Mouse (Mus musculus): ENCODE measurements around the gene Itpr1.

The Itpr1 gene

DNA sequence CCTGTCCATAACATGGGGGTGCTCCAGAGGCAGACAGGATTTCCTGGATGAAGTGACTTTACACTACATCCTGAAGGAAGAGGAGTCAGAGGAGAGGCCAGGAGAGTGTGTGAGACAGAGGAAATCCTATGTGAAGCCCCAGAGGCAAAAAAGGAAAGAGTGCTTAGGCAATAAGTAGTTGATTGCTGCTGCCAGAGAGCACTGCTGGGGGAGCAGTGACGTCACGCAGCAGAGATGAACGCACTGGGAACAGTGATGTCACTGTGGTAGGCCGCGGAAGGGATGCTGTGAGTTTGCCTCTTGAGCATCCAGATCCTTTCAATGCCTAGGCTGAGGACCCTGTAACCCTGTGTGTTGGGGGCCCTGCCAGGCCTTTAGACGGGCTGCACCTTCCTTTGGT, 264.7 kb downstream of the Itpr1 start:
- no peak for DNase-seq

GRCm38 (mm10) chr6:108481190-108481589, 268.3 kb downstream of the Itpr1 start:
- DNase-seq = no peak

DNA sequence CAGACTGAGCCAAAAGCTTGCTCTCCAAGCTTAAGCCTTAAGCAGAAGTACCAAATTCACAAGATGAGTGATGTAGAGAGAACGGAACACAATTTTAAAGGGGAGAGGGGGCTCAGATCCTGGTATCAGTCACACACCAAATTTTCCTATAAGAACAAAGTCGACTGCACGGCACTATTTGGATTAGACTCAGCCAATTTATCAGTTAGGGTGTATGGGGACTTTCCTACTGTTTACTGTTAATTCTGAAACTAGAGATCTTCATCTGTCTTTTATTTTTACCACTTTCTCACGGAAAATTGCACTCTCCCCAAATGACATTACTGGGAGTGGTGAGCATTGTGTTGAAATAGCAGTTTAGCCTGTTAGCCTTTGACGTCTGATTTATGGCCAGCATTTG, 269.6 kb downstream of the Itpr1 start:
- DNase-seq = no peak

GRCm38 (mm10) chr6:108486212-108486992, 273.5 kb downstream of the Itpr1 start:
- DNase-seq = no peak

DNA sequence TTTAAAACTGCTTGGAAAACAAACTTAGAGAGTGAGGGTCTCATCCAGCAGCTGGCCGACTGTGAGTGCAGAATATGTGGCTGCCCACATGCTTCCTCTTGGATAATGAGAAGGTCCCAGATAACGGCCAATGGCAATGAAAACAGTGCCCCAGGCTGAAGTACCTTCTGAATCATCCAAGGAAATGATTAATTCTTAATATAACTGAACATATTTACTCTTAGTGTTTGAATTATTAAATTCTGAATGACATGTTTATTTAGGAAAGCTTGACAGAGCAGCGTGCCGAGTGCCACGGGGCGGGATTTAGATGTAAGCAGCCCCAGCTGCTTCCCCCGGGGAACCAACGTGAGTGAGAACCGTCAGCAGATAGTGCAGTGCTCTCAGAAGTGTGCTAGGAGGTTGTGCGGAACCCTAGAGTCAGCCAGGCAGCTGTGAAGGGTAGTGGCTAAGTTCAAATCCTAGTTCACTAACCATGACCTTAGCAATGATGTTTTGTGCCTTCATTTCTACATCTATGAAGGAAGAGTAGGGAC, 274.5 kb downstream of the Itpr1 start:
- no peak for DNase-seq

DNA sequence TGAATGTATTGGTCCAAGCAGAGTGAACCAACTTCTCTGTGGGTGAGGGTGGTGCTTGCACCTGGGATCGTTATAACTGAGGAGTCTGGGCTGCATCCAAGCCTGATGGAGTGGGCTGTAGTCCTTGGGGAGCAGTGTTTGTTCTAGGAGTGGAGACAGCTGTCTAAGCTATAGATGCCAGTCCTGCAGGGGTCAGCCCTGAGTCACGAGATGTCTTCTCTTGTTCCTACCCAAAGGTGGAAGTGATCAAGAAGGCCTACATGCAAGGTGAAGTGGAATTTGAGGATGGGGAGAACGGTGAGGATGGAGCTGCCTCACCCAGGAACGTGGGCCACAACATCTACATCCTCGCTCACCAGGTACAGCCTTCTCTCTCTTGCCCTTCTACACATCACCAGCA, 275.4 kb downstream of the Itpr1 start:
- DNase-seq = no peak

DNA sequence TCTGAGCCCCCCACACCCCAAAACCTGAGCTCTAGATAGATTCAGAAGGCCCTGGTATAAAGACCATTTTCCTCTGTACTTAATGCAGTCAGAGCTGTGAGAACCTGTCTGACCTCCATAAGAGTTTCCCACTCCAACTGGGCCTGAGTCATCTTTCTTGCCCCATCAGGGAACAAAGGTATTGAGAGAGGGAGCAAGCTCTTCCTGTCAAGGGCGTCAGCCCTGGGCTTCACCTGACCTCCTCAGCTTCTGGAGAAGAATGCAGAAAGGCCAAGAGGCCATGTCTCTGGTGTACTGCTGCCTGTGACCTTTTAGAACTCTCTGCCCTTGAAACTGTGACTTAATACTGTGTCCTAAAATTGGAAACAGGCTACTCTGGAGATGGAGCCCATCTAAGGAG, 279.1 kb downstream of the Itpr1 start:
- no peak for DNase-seq

- no peak for DNase-seq
Observed at GRCm38 (mm10) chr6:108493753-108494152, 280.9 kb downstream of the Itpr1 start.

GRCm38 (mm10) chr6:108494185-108494804, 281.4 kb downstream of the Itpr1 start:
- DNase-seq = no peak

DNA sequence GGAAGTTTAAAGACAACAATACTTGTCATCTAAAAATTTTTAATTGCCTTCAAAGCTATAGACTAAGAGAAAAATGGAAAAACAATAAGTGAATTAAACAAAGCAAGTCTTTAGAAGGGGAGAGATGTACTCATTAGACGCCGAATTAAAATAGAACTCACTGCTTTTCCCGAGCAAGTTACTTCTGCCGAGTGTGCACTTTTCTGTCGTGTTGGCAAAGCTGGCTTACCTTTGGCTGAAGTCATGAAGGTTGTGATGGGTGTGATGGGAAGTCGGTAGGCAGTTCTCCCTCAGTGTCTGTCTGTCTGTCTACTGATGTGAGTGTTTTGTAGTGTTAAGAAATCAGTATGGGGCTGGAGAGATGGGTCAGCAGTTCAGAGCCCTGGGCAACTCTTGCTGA, 282.1 kb downstream of the Itpr1 start:
- no peak for DNase-seq

DNA sequence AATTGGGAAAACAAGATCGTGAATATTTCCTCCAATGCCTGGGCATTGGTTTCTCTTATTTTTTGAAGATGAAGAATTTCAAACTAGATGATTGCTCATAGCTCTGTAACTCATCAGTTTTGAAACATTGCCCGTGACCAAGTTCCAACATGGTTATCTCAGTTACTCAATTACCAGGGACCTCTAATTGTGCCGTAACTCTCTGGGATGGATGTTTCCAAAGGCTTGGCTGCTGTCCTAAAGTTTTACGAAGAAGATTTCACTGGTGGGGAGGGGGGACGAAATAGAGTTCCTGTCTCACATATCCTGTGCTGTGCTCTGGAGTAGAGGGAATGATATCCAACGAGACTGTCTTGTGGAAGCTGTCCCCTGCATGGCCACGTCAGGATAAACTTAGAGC, 285.2 kb downstream of the Itpr1 start:
- no peak for DNase-seq

DNA sequence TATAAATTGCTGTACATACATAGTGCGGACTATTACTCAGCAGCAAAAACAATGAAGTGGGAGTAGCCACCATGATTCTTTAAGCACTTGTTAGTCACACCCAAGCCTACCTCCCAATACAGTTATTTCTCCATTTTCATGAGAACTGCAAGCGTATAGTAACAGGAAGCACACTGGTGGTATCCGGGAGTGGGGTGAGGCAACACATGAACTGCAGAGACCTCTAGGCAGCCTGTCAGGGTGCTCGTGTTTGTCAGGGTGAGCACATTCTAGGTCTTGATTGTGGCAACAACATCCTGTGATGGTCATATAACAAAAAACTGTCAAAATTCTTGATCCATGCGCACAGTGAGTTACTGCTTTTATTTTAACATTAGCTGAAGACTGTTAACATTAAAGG, 290.8 kb downstream of the Itpr1 start:
- no peak for DNase-seq

- no peak for DNase-seq
Observed at GRCm38 (mm10) chr6:108504717-108505116, 291.8 kb downstream of the Itpr1 start.

- DNase-seq = no peak
Observed at GRCm38 (mm10) chr6:108506161-108506560, 293.3 kb downstream of the Itpr1 start.

DNA sequence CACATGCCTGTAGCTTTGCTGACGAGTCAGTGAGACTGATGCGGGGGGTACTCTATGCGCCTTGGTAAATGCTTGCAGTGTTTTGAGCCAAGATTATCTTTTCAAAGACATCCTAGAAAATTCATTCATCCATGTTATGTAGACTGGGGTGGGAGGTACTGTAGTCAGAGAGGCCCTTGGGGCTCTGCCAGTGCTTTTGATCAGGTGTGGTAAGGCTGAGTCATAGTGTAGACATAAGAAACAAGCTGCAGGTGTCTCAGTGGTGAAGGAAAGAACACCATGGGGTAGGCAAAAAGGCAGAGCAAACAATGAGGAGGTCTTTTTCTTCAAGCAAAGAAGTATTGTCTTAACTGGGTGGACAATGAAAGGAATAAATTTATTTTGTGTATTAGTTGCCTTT, 294.4 kb downstream of the Itpr1 start:
- DNase-seq = no peak

GRCm38 (mm10) chr6:108509320-108509719, 296.4 kb downstream of the Itpr1 start:
- no peak for DNase-seq

- DNase-seq = no peak
Observed at GRCm38 (mm10) chr6:108510101-108510500, 297.2 kb downstream of the Itpr1 start.

DNA sequence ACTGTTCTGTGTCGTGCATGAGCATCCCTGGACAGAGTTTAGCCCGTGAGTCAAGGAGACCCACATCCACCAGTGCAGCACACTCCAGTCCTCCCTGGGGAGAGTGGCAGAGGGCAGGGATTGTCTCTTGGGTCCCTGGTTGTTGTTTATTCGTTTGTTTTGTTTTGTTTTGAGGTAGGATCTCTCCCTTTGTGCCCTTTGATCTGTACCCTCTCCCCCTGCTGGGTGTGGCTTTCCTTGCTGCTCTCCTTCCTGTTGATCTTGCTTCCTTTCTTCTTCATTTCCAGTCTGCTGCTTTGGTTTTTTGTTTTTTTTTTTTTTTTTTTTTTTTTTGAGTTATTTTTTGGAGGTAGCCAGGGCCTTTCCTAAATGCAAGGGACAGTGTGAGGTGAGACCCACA, 299.2 kb downstream of the Itpr1 start:
- no peak for DNase-seq

GRCm38 (mm10) chr6:108512994-108513393, 300.1 kb downstream of the Itpr1 start:
- DNase-seq = no peak

DNA sequence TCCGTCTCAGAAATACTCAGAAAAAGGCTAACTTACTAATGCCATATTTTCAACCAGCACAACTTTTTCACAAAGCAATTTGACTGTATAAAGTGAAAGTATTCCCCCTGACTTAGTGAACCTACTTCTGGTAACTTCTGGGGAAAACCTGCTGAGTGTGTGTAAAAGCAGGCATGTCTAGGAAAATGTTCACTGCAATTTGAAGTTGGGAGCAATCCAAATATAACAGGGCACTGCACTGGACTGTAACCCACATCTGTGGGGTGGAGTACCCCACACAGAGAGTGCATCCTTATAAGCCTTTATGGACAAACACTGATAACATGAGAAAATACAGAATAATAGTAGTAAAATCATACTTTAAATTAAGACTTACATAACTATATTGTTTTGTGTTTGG, 303.4 kb downstream of the Itpr1 start:
- no peak for DNase-seq

DNA sequence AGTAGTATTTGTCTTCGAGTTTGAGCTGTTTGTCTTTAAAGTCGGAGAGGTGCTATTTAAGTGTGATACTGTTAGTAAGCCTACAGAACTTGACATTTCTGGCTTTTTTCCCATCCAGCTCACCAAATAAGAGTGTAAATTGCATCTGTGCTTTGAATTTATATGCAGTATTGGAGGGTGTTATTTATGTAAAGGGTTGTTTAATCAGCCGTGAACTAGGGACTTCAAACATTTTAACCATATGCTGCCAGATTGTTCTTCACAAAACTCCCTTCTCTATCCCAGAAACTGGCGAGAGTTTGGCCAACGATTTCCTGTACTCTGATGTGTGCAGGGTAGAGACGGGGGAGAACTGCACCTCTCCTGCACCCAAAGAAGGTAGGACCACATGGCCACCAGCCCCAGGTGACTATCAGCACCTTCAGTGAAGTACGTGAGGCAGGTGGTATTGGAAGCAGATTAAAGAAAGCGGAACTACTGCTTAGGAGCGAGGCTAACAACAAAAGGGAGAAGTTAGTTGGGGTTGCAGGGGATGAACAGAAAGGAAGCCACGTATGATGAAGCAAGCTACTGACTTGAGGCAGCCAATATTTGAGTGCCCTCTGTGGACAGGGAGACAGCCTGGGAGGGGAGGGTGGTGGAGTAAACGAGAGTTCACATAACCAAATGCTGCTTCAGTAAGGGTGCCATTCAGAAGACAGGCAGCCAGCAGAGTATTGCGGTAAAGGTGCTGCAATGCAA, 304.5 kb downstream of the Itpr1 start:
- no peak for DNase-seq

DNA sequence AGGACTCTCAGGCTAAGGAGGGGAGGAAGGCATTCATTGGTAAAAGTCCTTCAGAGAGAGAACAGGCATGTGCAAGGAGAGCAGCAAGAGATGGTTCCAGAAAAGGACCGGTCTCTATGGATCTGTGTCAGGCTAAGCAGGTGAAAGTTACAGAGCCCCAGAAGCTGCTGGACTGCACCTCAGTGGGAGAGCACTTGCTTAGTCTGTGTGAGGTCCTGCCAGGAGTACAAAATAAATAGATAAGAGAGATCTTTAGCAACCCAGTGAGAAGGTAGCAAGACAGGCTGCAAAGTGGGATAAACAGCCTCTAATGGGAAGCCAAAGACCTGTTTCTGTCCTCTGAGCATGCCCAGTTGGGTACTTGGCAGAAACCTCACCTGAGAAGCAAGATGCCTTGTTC, 305.1 kb downstream of the Itpr1 start:
- no peak for DNase-seq

DNA sequence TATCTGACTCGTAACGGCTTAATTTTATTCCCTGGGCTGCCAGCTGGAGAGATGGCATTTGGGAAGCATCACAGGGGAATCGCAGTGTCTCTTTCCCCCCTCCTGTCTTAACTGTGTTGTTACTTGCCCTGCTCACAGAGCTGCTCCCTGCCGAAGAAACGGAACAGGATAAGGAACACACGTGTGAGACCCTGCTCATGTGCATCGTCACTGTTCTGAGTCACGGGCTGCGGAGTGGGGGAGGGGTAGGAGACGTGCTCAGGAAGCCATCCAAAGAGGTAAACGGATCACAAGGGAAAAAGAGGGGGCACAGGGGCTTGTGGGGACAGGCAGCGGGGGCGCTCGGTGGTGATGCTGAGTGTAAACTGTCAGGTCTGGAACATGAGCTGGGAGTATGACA, 305.7 kb downstream of the Itpr1 start:
- DNase-seq = no peak

DNA sequence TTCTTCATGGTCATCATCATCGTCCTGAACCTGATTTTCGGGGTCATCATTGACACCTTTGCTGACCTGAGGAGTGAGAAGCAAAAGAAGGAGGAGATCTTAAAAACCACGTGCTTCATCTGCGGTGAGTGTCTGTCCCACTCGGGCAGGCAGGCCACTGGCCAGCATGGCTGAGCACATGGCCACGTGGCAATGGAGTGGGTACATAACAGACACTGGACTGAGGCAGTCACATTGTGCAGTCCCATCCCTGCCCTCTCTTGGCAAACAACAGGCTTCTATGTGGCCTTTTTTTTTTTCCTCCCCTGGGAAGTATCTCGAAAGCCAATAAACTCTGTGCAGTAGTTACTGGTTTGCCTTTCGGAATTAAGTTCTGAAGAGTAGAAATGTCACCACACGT, 306.4 kb downstream of the Itpr1 start:
- DNase-seq = no peak
